Mouse (Mus musculus) forebrain, postnatal 0 days (tissue): ENCODE results near the gene Tox3. TPM values are rescaled to one million over a fixed set of nuclear protein-coding genes. Genes with fewer than 3 reads are reported as not detected.
A peak's percentile ranks its signal among the peaks of the same experiment; 100 is the strongest.

Experiments used
- ATAC-seq: fragments of 200-750 bp; cut with Nextera tagmentation; 2 replicates; pipeline ENCODE4 v1.8.0; 2017; ENCODE audit warnings: mild to moderate bottlenecking, moderate library complexity
- DNase-seq: peaks from one replicate; pipeline ENCODE4 v3.0.0-alpha.2; 2015
- H3K27ac ChIP-seq: fragments of 300-500 bp; sonication (generic); 2 replicates; pipeline ENCODE4 v1.5.1; 2014; ENCODE audit warnings: low read depth, mild to moderate bottlenecking, antibody characterized with exemption, low read length, moderate library complexity, mixed read lengths
- H3K27me3 ChIP-seq: fragments of 300-500 bp; sonication (generic); 2 replicates; pipeline ENCODE4 v1.6.1; 2014; ENCODE audit warnings: mild to moderate bottlenecking, low read length, mixed read lengths; ENCODE audit not compliant: insufficient read depth
- H3K36me3 ChIP-seq: fragments of 300-500 bp; sonication (generic); 2 replicates; pipeline ENCODE4 v1.6.1; 2014; ENCODE audit warnings: mild to moderate bottlenecking, moderate library complexity; ENCODE audit not compliant: insufficient read depth
- H3K4me1 ChIP-seq: fragments of 300-500 bp; sonication (generic); 2 replicates; pipeline ENCODE4 v1.6.1; 2014; ENCODE audit warnings: antibody characterized with exemption; ENCODE audit not compliant: insufficient read depth
- H3K4me2 ChIP-seq: fragments of 300-500 bp; sonication (generic); 2 replicates; pipeline ENCODE4 v1.6.1; 2014; ENCODE audit warnings: low read depth, mild to moderate bottlenecking, moderate library complexity
- H3K4me3 ChIP-seq: fragments of 300-500 bp; sonication (generic); 2 replicates; pipeline ENCODE4 v1.5.1; 2014; ENCODE audit warnings: low read depth, low read length, mixed read lengths
- H3K9ac ChIP-seq: fragments of 300-500 bp; sonication (generic); 2 replicates; pipeline ENCODE4 v1.6.1; 2014; ENCODE audit warnings: mild to moderate bottlenecking
- H3K9me3 ChIP-seq: fragments of 300-500 bp; sonication (generic); 2 replicates; pipeline ENCODE4 v1.6.1; 2016; ENCODE audit warnings: low read length
- CTCF ChIP-seq: sonication (generic); IDR thresholded peaks from 2 replicates; pipeline ENCODE4 v1.5.1; 2016; ENCODE audit warnings: antibody characterized with exemption, control low read depth, low read depth
- WGBS: fragments of 180-500 bp; shearing (Covaris S2); extraction: QIAGEN DNeasy Blood & Tissue Kit; methylation state at CpG from one replicate; pipeline ENCODE4 v1.1.7; 2014; 5-methylcytosine and 5-hydroxymethylcytosine counted together
- polyA plus RNA-seq: library from polyadenylated mRNA; unstranded; fragments of >200 nt; fragmentation: Nextera tagmentation; extraction: Ambion mirVana; gene quantifications from 2 replicates; pipeline ENCODE4 v1.2.1, GENCODE M21; 2015
- total RNA-seq: library from RNA; depleted of rRNA; stranded (reverse); fragments of >200 nt; gene quantifications from 2 replicates; pipeline ENCODE4 v1.2.3, GENCODE M21; 2014

Tox3 gene
- total and polyA plus RNA-seq, 2 experiments from 2014 or later: 26.5 to 35.6 TPM

DNA sequence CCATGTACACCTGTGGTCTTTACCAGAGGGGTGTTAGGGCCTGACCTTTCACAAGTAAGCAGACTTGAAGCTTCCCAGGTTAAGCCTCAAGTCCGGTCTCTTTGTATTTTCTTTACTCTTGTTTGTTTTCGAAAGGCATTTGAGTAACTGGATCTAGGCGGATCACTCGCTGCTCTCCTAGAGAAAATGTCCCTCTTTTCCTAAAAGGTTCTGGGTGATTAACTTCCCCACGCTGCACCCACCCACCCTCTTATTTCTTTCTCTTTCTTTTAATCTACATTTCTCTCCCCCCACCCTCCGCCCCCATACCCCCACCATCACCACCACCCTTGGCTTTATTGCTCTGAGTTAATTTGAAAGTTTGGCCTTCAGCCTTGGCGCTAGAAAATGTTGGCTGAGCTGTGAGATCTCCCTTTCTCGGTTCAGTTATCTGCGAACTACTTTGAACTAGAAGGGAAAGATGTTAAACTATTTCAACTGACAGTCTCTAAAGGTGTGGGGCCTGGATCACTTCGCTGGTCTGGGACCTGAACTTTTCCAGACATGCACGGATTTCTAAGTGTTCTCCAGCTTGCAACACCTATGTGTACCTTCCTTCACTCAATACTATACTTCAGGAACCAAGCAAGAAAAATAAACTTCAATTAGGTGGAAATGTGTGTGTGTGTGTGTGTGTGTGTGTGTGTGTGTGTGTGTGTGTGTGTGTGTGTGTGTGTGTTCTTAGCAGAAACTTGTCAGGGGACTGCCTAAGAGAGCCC is 962 bp upstream of the Tox3 start:
- Histone ChIP-seq H3K9ac (peak overlapping the region; percentile 84), H3K36me3 (no peaks in the 10 kb centered on the region), H3K4me1 (peaks cover 8% of the 10 kb centered on the region), H3K4me2 (peak overlapping the region; percentile 78), H3K27me3 (no peaks in the 10 kb centered on the region), H3K9me3 (no peaks in the 10 kb centered on the region), H3K27ac (peak overlapping the region; percentile 88), H3K4me3 (peak overlapping the region; percentile 79)
- no peak for TF ChIP-seq CTCF
- ATAC-seq (no peak), DNase-seq (no peak)
- WGBS: 10% methylated on average over 11 of the region's 11 CpGs

DNA sequence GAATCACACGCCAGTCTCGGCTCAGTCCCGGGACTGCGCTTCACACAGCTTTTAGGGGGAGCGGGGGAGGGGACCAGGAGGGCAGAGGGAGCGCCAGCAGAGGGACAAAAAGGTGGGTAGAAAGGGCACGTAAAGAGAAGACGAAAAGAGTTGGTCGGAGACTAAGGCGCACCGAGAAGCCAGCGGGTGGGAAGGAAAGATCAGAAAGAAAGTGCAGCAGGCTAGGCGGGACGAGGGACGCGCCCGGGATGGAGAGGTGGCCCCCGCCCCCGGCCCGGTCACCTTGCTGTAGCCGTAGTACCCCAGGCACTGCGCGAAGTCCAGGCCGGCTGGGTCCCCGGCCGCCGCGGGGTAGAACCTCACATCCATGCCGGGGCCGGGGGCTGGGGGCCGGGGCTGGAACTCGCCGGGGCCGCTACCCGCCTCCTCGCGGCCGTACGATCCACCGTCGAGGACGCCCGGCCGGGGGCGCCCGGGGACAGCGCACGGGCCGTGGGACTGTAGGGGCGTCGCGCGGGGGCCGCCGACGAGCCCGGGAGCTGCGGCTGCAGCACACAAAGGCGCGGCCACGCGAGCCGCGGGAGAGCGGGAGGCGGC is 464 bp downstream of the Tox3 start:
- Histone ChIP-seq H3K4me3 (peak overlapping the region; percentile 79), H3K27ac (peak overlapping the region; percentile 88), H3K9ac (peak overlapping the region; percentile 84), H3K4me1 (peaks cover 2% of the 10 kb centered on the region), H3K9me3 (no peaks in the 10 kb centered on the region), H3K4me2 (peak overlapping the region; percentile 78), H3K27me3 (no peaks in the 10 kb centered on the region), H3K36me3 (no peaks in the 10 kb centered on the region)
- DNase-seq: peak; percentile 61
- no peak; the same call in 1 of the 2 replicates for TF ChIP-seq CTCF
- WGBS: under 1% methylated on average over 63 of the region's 66 CpGs
- ATAC-seq: peak; percentile 69

DNA sequence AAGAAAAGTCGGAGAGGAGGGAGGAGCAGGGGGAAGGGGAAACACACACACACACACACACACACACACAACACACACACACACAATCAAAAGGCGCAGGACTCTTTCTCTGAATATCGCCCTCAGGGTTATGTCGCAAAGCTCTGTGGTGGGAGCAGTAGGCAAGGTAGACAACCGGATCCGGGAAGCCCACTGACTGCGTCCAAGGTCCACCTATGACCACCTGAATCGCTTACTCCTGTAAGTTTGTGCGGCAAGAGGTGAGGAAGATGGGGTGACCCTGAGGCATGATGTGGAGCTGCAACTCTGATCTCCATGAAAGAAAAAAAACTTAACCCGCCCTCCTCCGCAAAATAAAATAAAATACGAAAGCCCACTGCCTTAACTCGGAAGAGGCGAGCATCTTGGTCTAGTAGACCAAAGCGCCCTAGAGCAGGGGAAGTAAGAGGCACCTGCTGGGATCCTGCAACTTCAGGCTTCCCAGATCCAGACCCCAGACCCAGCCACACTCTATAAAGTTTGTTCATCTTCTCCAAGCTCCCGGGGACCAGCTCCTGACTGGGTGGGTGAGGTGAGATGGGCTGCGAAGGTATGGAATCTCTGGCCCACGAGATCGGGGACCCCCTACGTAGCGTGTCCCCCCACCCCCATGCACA is 1.1 kb downstream of the Tox3 start:
- Histone ChIP-seq H3K27me3 (no peaks in the 10 kb centered on the region), H3K4me1 (peaks cover 2% of the 10 kb centered on the region), H3K27ac (peak overlapping the region; percentile 88; the same call in 1 of the 2 replicates), H3K9ac (peak overlapping the region; percentile 84), H3K4me3 (peak overlapping the region; percentile 79), H3K36me3 (no peaks in the 10 kb centered on the region), H3K9me3 (no peaks in the 10 kb centered on the region), H3K4me2 (peak overlapping the region; percentile 78)
- DNase-seq (peak; percentile 37), ATAC-seq (no peak)
- no peak for TF ChIP-seq CTCF
- under 1% methylated on average over 21 of the region's 21 CpGs for WGBS

DNA sequence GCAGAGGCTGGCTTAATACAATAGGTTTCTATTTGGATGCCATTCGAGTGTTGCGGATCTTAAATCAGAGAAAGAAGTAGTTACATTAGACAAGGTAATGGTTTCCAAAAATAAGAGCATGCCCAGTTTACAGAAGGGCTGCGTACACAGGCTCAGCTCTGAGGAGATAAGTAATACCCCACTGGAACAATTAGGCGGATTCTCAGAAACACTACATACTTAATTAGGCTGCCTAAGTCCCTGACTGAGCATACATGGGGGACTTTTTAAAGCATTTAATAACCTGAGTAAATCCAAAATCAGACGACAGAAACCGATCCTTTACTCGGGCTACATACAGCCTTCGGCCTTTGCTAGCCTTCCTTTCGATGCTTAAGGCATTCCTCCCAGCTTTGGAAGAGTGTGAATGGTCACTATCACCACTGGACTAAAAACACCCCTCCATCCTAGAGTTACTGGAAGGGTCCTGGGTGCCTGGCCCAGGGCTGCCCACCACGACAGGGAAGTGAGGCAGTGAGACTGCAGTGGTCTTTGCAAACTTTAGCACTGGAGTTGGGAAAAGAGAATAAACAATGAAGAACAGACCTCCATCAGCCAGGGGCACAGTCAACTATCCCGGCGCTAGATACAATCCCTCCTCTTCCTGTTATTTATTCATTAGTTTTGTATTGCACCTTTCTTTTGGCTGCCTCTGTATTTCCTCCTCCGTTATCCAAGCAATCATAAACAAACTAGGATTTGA is 1.8 kb downstream of the Tox3 start:
- peak overlapping the region; percentile 79 for H3K4me3 ChIP-seq
- H3K4me2 ChIP-seq: peak overlapping the region; percentile 78
- H3K27ac ChIP-seq: 0 out of 2 replicates have a peak overlapping the region, but pooled peaks have one; percentile 50
- 8% methylated on average over 13 of the region's 13 CpGs for WGBS
- no peaks in the 10 kb centered on the region for H3K36me3 ChIP-seq
- H3K27me3 ChIP-seq: no peaks in the 10 kb centered on the region
- no peak for TF ChIP-seq CTCF
- no peaks in the 10 kb centered on the region for H3K9me3 ChIP-seq
- H3K4me1 ChIP-seq: peaks cover 2% of the 10 kb centered on the region
- no peak for DNase-seq
- peak overlapping the region; percentile 84 for H3K9ac ChIP-seq
- ATAC-seq: no peak

DNA sequence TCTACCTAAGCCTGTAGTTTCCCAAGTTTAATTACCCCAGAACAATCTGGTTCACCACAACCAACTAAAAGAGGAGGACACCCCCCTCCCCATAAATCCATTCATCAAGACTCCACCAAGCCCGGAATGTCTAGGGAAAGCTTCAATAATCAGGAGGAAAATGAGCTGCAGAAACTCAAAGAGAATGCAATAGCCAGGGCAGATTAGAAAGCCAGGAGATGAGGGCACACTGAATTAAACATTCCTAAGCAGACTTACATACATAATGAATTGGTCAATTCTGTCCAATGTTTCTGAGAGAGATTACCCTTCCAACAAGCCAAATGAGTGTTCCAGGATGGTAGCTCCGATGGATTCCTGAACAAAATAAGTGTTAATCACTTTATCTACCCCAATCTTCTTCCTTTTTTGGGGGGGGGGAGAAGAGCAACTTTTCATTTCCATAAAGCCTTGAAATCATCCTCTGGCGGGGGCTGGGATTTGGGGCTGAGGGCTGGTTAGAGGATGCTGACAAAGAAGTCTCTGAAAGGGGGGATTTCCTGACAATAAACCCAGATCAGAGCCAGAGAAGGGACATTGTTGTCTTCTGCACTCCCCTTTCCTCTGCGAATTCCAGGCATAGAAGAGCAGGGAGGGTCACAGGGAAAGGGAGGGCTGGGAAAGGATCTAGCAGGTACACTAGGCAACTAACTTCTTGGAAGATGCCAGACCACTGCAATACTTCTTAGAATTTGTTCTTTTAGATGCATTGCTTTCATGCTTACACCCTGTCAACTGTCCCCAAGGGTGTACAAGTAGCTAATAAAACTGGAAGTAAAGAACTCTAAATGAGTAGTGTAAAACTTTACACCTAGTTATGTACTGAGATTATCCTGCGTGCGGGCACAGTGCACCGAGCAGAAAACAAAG is 17.5 kb downstream of the Tox3 start:
- no peak overlapping the region for H3K4me3 ChIP-seq
- DNase-seq (no peak), ATAC-seq (no peak)
- no peak overlapping the region for H3K9ac ChIP-seq
- 0 out of 2 replicates have a peak, but pooled peaks cover 3% of the 10 kb centered on the region for H3K36me3 ChIP-seq
- H3K4me1 ChIP-seq: peaks cover 10% of the 10 kb centered on the region; the same call in 1 of the 2 replicates
- H3K9me3 ChIP-seq: no peaks in the 10 kb centered on the region
- H3K4me2 ChIP-seq: no peak overlapping the region
- no peak overlapping the region for H3K27ac ChIP-seq
- TF ChIP-seq CTCF: no peak
- WGBS: 44% methylated on average over 7 of the region's 7 CpGs
- no peaks in the 10 kb centered on the region for H3K27me3 ChIP-seq

DNA sequence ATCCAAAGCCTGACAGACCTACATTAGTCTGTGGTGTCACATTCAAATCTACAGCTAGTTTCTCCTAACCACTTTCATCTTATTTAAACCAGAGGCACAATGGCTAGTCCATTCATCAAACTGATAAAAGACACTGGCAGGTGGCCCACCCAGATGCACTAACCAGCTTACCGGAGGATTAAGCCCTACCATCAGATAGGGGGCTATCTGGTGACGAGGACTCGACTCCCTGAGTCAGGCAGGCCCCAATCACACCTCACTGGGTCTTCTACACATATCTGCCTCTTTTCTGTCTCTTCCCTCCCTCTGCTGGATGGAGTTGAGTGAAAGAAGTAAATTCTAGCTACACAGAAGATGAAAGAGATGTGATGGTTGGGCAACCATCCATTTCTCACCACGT is 24.3 kb downstream of the Tox3 start:
- Histone ChIP-seq H3K4me1 (peaks cover 9% of the 10 kb centered on the region), H3K9ac (no peak overlapping the region), H3K27ac (no peak overlapping the region), H3K4me2 (no peak overlapping the region), H3K36me3 (no peaks in the 10 kb centered on the region), H3K9me3 (no peaks in the 10 kb centered on the region), H3K27me3 (no peaks in the 10 kb centered on the region), H3K4me3 (no peak overlapping the region)
- ATAC-seq: no peak
- 19% methylated on average over 4 of the region's 4 CpGs for WGBS
- no peak for TF ChIP-seq CTCF
- no peak for DNase-seq
